Mouse (Mus musculus): ENCODE data around the gene Pir. TPM values are rescaled to one million over a fixed set of nuclear protein-coding genes. Genes with fewer than 3 reads are reported as not detected.

Gene Pir
- total RNA-seq, 2 experiments from 2014 or later, result 6.7 to 7.8 TPM

- no peak for DNase-seq (ENCODE audit: low spot score in 2 of 2)
- intact Hi-C loops (cut with DNase I), result no loop called here
Observed at GRCm38 (mm10) chrX:164418008-164418407, 148.8 kb downstream of the Pir start.

GRCm38 (mm10) chrX:164419471-164419939 lies 150.3 kb downstream of the Pir start, which contains the start of gene Piga:
Gene Piga (plus strand): TSS chrX:164419787.
- peak; percentile 89 to 90 for DNase-seq (ENCODE audit: low spot score in 2 of 2)
- intact Hi-C loops (cut with DNase I), result no loop called here

GRCm38 (mm10) chrX:164419955-164420354 lies 150.8 kb downstream of the Pir start:
- intact Hi-C loops (cut with DNase I), result no loop called here

GRCm38 (mm10) chrX:164420518-164420917 lies 151.3 kb downstream of the Pir start:
- intact Hi-C loops (cut with DNase I), result no loop called here
- no peak for DNase-seq (ENCODE audit: low spot score in 2 of 2)

More at GRCm38 (mm10) chrX:164419955-164420354, 150.8 kb downstream of the Pir start:
- no peak for DNase-seq (ENCODE audit: low spot score in 2 of 2)

Other genes starting within 250 kb of the Pir start
- gene Car5b, start 241.4 kb upstream of the Pir start, total RNA-seq (2021), result 1 to 10 TPM; 3.2 TPM
- 10 to 100 TPM; 10.5 to 11.2 TPM for gene Siah1b, start 192.9 kb upstream of the Pir start, total RNA-seq (2021)
- gene Cltrn, start 180.5 kb upstream of the Pir start, total RNA-seq (2021), result not detected
- 1 to 10 TPM; 1.7 to 1.8 TPM for gene Ace2, start 130.0 kb upstream of the Pir start, total RNA-seq (2021)
- under 1 TPM; 0.57 to 0.77 TPM for gene Bmx, start 11.2 kb upstream of the Pir start, total RNA-seq (2021)
- gene Vegfd, start 104.0 kb downstream of the Pir start, total RNA-seq (2021), result 1 to 10 TPM; 1.8 to 2.3 TPM
- 1 to 10 TPM; 5.8 to 7.2 TPM for gene Piga, start 150.4 kb downstream of the Pir start, total RNA-seq (2021)
- gene Asb11, start 167.6 kb downstream of the Pir start, total RNA-seq (2021), result 1 to 10 TPM; 4.9 to 8.0 TPM
- not detected for gene Asb9, start 237.0 kb downstream of the Pir start, total RNA-seq (2021)

Measured in left cerebral cortex, postnatal 36 days (tissue).